Mouse (Mus musculus) testis, adult 2 months (tissue): ENCODE data around the gene Srgap2.

Experiments
- CTCF ChIP-seq: fragments of 200-500 bp; IDR thresholded peaks from 2 replicates; pipeline ENCODE4 v1.5.1; 2012; ENCODE audit warnings: low read depth, mild to moderate bottlenecking, inconsistent platforms, low read length, moderate library complexity; ENCODE audit not compliant: control insufficient read depth, insufficient read depth, insufficient replicate concordance
- POLR2A ChIP-seq: fragments of 200-500 bp; IDR thresholded peaks from 2 replicates; pipeline ENCODE4 v1.6.1; 2012; ENCODE audit warnings: low read depth, mild to moderate bottlenecking, inconsistent platforms, low read length, moderate library complexity; ENCODE audit not compliant: control insufficient read depth

DNA sequence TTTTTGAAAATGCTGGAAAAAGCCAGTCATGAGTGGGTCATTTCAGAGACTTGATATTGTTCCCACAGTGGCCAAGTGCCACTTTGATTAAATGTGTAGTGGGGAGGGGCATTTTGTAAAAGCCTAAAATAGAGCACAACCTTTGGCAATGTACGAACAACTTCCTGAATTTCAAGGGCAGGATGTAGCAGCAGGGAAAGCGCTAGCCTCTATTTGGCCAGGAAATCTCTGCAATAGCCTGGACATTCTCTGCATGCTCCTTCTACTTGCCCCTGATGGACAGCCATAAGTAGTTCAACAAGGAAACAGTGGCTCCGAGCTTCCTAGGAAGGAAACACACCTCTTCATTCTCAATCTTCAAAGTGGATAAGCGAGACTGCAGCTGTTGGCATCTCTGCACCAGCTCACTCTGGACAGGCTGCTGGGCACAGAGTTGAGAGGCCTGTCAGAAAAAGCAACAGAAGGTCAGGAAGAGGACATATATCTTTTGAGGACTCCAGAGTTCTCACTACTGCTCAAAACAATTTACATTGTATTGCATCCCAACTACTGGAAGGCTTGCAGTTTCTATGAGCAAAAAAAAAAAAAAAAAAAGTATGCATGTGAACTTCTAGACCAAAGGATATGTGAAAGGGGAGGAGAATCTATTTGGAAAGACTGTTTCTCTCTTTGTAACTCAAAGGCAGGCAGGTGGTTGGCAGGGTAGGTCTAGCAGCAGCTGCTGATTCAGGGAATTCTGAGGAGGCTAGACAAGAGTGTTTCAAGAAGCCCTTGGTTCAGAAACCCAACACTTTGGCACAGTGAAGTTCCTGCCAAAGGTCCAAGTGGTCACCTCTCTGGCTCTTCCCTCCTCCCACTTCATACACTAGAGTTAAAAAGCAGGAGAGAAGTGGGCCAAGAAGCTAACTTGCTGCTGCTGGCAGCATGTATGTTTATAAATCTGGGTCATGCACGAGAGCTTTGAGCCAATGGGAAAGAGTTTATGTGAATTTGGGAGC is 181.4 kb downstream of the Srgap2 start:
- TF ChIP-seq POLR2A (no peak), CTCF (no peak)
